Mouse (Mus musculus) cortical plate, adult 2 months (tissue): ENCODE data around the gene Dcaf11.

Experiments
- CTCF ChIP-seq: fragments of 200-500 bp; IDR thresholded peaks from 2 replicates; pipeline ENCODE4 v1.5.1; 2011; ENCODE audit warnings: mild to moderate bottlenecking, control low read depth, low read length; ENCODE audit not compliant: insufficient read depth; ENCODE audit errors: extremely low read depth
- POLR2A ChIP-seq: fragments of 200-500 bp; IDR thresholded peaks from 2 replicates; pipeline ENCODE4 v1.6.1; 2011; ENCODE audit warnings: mild to moderate bottlenecking, low read length, control low read depth; ENCODE audit not compliant: insufficient read depth; ENCODE audit errors: extremely low read depth

DNA sequence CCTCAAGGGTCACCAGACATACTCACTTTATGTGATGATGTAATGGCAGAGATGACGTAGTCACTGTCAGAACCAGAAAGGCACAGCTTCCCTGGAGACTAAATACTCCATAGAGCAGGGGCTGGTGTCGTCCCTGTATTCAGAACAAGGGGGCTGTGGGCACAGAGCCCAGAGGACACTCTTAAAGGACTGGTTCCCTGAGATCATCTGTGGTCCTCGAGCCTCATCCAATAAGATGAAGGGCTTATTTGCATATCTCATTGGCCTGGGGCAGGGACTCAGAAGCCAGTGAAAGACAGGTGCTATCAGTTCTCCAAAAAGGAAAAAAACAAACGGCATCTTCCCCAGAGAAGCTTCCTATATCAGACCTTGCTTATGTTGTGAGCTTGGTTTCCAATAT, 35.7 kb upstream of the Dcaf11 start:
- no peak for TF ChIP-seq CTCF
- TF ChIP-seq POLR2A, result no peak
